Mouse (Mus musculus) midbrain, embryonic 13.5 days (tissue): Measurements from ENCODE around the gene Trub2. TPM values are rescaled to one million over a fixed set of nuclear protein-coding genes. Genes with fewer than 3 reads are reported as not detected.

Experiments
- ATAC-seq: fragments of 200-750 bp; cut with Nextera tagmentation; 2 replicates; pipeline ENCODE4 v1.8.0; 2017; ENCODE audit warnings: mild to moderate bottlenecking, moderate TSS enrichment, moderate library complexity
- H3K27ac ChIP-seq: fragments of 300-500 bp; sonication (generic); 2 replicates; pipeline ENCODE4 v1.5.1; 2015; ENCODE audit warnings: inconsistent platforms, mild to moderate bottlenecking, moderate library complexity
- H3K27me3 ChIP-seq: fragments of 300-500 bp; sonication (generic); 2 replicates; pipeline ENCODE4 v1.6.1; 2015; ENCODE audit warnings: mild to moderate bottlenecking, inconsistent platforms
- H3K36me3 ChIP-seq: fragments of 300-500 bp; sonication (generic); 2 replicates; pipeline ENCODE4 v1.6.1; 2015; ENCODE audit warnings: mild to moderate bottlenecking, inconsistent platforms
- H3K4me1 ChIP-seq: fragments of 300-500 bp; sonication (generic); replicated peaks from 2 replicates; pipeline ENCODE4 v1.6.1; 2015; ENCODE audit warnings: inconsistent platforms
- H3K4me2 ChIP-seq: fragments of 300-500 bp; sonication (generic); replicated peaks from 2 replicates; pipeline ENCODE4 v1.6.1; 2015; ENCODE audit warnings: moderate library complexity, mild to moderate bottlenecking, inconsistent platforms
- H3K4me3 ChIP-seq: fragments of 300-500 bp; sonication (generic); replicated peaks from 2 replicates; pipeline ENCODE4 v1.5.1; 2015; ENCODE audit warnings: mild to moderate bottlenecking, inconsistent platforms
- H3K9ac ChIP-seq: fragments of 300-500 bp; sonication (generic); replicated peaks from 2 replicates; pipeline ENCODE4 v1.6.1; 2015; ENCODE audit warnings: mild to moderate bottlenecking, inconsistent platforms
- H3K9me3 ChIP-seq: fragments of 300-500 bp; sonication (generic); 2 replicates; pipeline ENCODE4 v1.6.1; 2016; ENCODE audit warnings: mild to moderate bottlenecking, inconsistent platforms
- WGBS: fragments of 180-500 bp; shearing (Covaris S2); methylation state at CpG from one replicate; pipeline ENCODE4 v1.1.7; 2015; 5-methylcytosine and 5-hydroxymethylcytosine counted together
- polyA plus RNA-seq: library from polyadenylated mRNA; unstranded; fragments of >200 nt; fragmentation: Nextera tagmentation; extraction: Ambion mirVana; gene quantifications from 2 replicates; pipeline ENCODE4 v1.2.1, GENCODE M21; 2015

Gene Trub2
- polyA plus RNA-seq, 1 experiment from 2014 or later: 45.5 TPM

- H3K9ac ChIP-seq: no peak overlapping the region
- ATAC-seq: no peak
These were observed 18.1 kb downstream of the Trub2 start for GRCm38 (mm10) chr2:29770162-29770561.

GRCm38 (mm10) chr2:29768901-29769300, 19.4 kb downstream of the Trub2 start:
- Histone ChIP-seq H3K4me3 (no peak overlapping the region), H3K27ac (no peak overlapping the region), H3K27me3 (no peaks in the 10 kb centered on the region; the same call in 1 of the 2 replicates), H3K9me3 (no peaks in the 10 kb centered on the region), H3K36me3 (peaks cover 14% of the 10 kb centered on the region), H3K9ac (0 out of 2 replicates have a peak overlapping the region, but pooled peaks have one; percentile 19), H3K4me2 (no peak overlapping the region), H3K4me1 (no peaks in the 10 kb centered on the region)
- ATAC-seq: no peak
- WGBS: 70% methylated on average over 9 of the region's 9 CpGs

More at GRCm38 (mm10) chr2:29770162-29770561, 18.1 kb downstream of the Trub2 start:
- H3K27me3 ChIP-seq: no peaks in the 10 kb centered on the region; the same call in 1 of the 2 replicates
- no peak overlapping the region for H3K27ac ChIP-seq
- H3K36me3 ChIP-seq: peaks cover 19% of the 10 kb centered on the region
- no peaks in the 10 kb centered on the region for H3K9me3 ChIP-seq
- no peak overlapping the region for H3K4me3 ChIP-seq
- H3K4me2 ChIP-seq: no peak overlapping the region
- no peaks in the 10 kb centered on the region for H3K4me1 ChIP-seq

GRCm38 (mm10) chr2:29767976-29768709, 20.2 kb downstream of the Trub2 start:
- no peaks in the 10 kb centered on the region; the same call in 1 of the 2 replicates for H3K27me3 ChIP-seq
- ATAC-seq: no peak
- no peak overlapping the region for H3K9ac ChIP-seq

GRCm38 (mm10) chr2:29764831-29765230, 23.5 kb downstream of the Trub2 start:
- WGBS: 0% methylated on average over 1 of the region's 1 CpGs

More at GRCm38 (mm10) chr2:29767976-29768709, 20.2 kb downstream of the Trub2 start:
- no peaks in the 10 kb centered on the region for H3K9me3 ChIP-seq
- H3K36me3 ChIP-seq: peaks cover 7% of the 10 kb centered on the region; the same call in 1 of the 2 replicates
- H3K4me3 ChIP-seq: no peak overlapping the region
- no peaks in the 10 kb centered on the region for H3K4me1 ChIP-seq
- no peak overlapping the region for H3K27ac ChIP-seq
- WGBS: 74% methylated on average over 11 of the region's 11 CpGs
- H3K4me2 ChIP-seq: no peak overlapping the region

GRCm38 (mm10) chr2:29755693-29756092, 32.6 kb downstream of the Trub2 start:
- Histone ChIP-seq H3K4me2 (no peak overlapping the region), H3K4me1 (peaks cover 11% of the 10 kb centered on the region), H3K27ac (no peak overlapping the region), H3K9ac (no peak overlapping the region), H3K9me3 (no peaks in the 10 kb centered on the region), H3K27me3 (peaks cover 33% of the 10 kb centered on the region), H3K4me3 (no peak overlapping the region), H3K36me3 (no peaks in the 10 kb centered on the region)
- no peak for ATAC-seq

More at GRCm38 (mm10) chr2:29764831-29765230, 23.5 kb downstream of the Trub2 start:
- no peak overlapping the region for H3K9ac ChIP-seq
- no peaks in the 10 kb centered on the region; the same call in 1 of the 2 replicates for H3K27me3 ChIP-seq
- no peak overlapping the region for H3K27ac ChIP-seq
- no peaks in the 10 kb centered on the region for H3K36me3 ChIP-seq
- H3K4me3 ChIP-seq: no peak overlapping the region
- H3K9me3 ChIP-seq: no peaks in the 10 kb centered on the region
- peak; percentile 65; the same call in 1 of the 2 replicates for ATAC-seq
- H3K4me2 ChIP-seq: no peak overlapping the region
- H3K4me1 ChIP-seq: no peaks in the 10 kb centered on the region

GRCm38 (mm10) chr2:29752397-29752796, 35.9 kb downstream of the Trub2 start:
- H3K4me1 ChIP-seq: peaks cover 15% of the 10 kb centered on the region
- no peak for ATAC-seq
- no peak overlapping the region for H3K4me3 ChIP-seq
- H3K27me3 ChIP-seq: peaks cover 61% of the 10 kb centered on the region
- H3K4me2 ChIP-seq: no peak overlapping the region
- no peak overlapping the region for H3K27ac ChIP-seq
- H3K36me3 ChIP-seq: no peaks in the 10 kb centered on the region
- no peaks in the 10 kb centered on the region for H3K9me3 ChIP-seq
- no peak overlapping the region for H3K9ac ChIP-seq
- WGBS: 87% methylated on average over 5 of the region's 5 CpGs

GRCm38 (mm10) chr2:29751497-29751896, 36.8 kb downstream of the Trub2 start, which contains the start of gene Gm13420:
Gm13420 (minus strand) TSS chr2:29751685.
- Histone ChIP-seq H3K4me2 (peak within 1 kb of the TSS; percentile 36), H3K9ac (peak within 1 kb of the TSS; percentile 28; the same call in 1 of the 2 replicates), H3K4me3 (peak within 1 kb of the TSS; percentile 24), H3K36me3 (no peaks in the 10 kb centered on the region), H3K27me3 (peaks cover 69% of the 10 kb centered on the region), H3K9me3 (no peaks in the 10 kb centered on the region), H3K27ac (no peak within 1 kb of the TSS), H3K4me1 (peaks cover 21% of the 10 kb centered on the region)
- WGBS: 6% methylated on average over 28 of the region's 28 CpGs
- ATAC-seq: no peak

- Histone ChIP-seq H3K27ac (no peak overlapping the region), H3K4me3 (no peak overlapping the region), H3K4me1 (peaks cover 21% of the 10 kb centered on the region), H3K9me3 (no peaks in the 10 kb centered on the region), H3K27me3 (peaks cover 76% of the 10 kb centered on the region), H3K9ac (no peak overlapping the region), H3K36me3 (no peaks in the 10 kb centered on the region), H3K4me2 (no peak overlapping the region)
- WGBS: 85% methylated on average over 4 of the region's 4 CpGs
- ATAC-seq: no peak
These were observed 39.8 kb downstream of the Trub2 start for GRCm38 (mm10) chr2:29748499-29748898.

- peaks cover 71% of the 10 kb centered on the region for H3K27me3 ChIP-seq
- no peak overlapping the region for H3K9ac ChIP-seq
These were observed 40.5 kb downstream of the Trub2 start for GRCm38 (mm10) chr2:29747852-29748251.

GRCm38 (mm10) chr2:29747188-29747782, 41.0 kb downstream of the Trub2 start:
- H3K9me3 ChIP-seq: no peaks in the 10 kb centered on the region
- H3K4me2 ChIP-seq: peak overlapping the region; percentile 70
- ATAC-seq: peak; percentile 53
- peak overlapping the region; percentile 73 for H3K9ac ChIP-seq
- H3K27me3 ChIP-seq: peaks cover 65% of the 10 kb centered on the region
- 3% methylated on average over 44 of the region's 50 CpGs for WGBS
- H3K4me3 ChIP-seq: peak overlapping the region; percentile 41
- no peak overlapping the region for H3K27ac ChIP-seq
- peaks cover 21% of the 10 kb centered on the region for H3K4me1 ChIP-seq
- H3K36me3 ChIP-seq: no peaks in the 10 kb centered on the region

More at GRCm38 (mm10) chr2:29747852-29748251, 40.5 kb downstream of the Trub2 start:
- no peaks in the 10 kb centered on the region for H3K9me3 ChIP-seq
- ATAC-seq: no peak
- H3K4me1 ChIP-seq: peaks cover 21% of the 10 kb centered on the region
- H3K4me3 ChIP-seq: peak overlapping the region; percentile 41
- 54% methylated on average over 5 of the region's 5 CpGs for WGBS
- no peak overlapping the region for H3K27ac ChIP-seq
- H3K4me2 ChIP-seq: peak overlapping the region; percentile 70
- H3K36me3 ChIP-seq: no peaks in the 10 kb centered on the region

- ATAC-seq: no peak
- Histone ChIP-seq H3K4me2 (no peak overlapping the region), H3K9ac (no peak overlapping the region), H3K9me3 (no peaks in the 10 kb centered on the region), H3K36me3 (peaks cover 13% of the 10 kb centered on the region), H3K27me3 (peaks cover 37% of the 10 kb centered on the region), H3K27ac (no peak overlapping the region), H3K4me3 (no peak overlapping the region), H3K4me1 (peaks cover 9% of the 10 kb centered on the region)
- 95% methylated on average over 6 of the region's 6 CpGs for WGBS
These were observed 44.0 kb downstream of the Trub2 start for GRCm38 (mm10) chr2:29744256-29744655.

GRCm38 (mm10) chr2:29741207-29741606, 47.1 kb downstream of the Trub2 start:
- no peaks in the 10 kb centered on the region for H3K9me3 ChIP-seq
- H3K36me3 ChIP-seq: peaks cover 44% of the 10 kb centered on the region
- 91% methylated on average over 6 of the region's 6 CpGs for WGBS
- H3K4me3 ChIP-seq: no peak overlapping the region
- H3K27ac ChIP-seq: no peak overlapping the region
- no peak overlapping the region for H3K9ac ChIP-seq
- H3K4me1 ChIP-seq: no peaks in the 10 kb centered on the region
- H3K4me2 ChIP-seq: no peak overlapping the region
- peaks cover 8% of the 10 kb centered on the region for H3K27me3 ChIP-seq
- no peak for ATAC-seq
